Mouse (Mus musculus): Measurements from ENCODE around the gene Tcfl5.

DNA sequence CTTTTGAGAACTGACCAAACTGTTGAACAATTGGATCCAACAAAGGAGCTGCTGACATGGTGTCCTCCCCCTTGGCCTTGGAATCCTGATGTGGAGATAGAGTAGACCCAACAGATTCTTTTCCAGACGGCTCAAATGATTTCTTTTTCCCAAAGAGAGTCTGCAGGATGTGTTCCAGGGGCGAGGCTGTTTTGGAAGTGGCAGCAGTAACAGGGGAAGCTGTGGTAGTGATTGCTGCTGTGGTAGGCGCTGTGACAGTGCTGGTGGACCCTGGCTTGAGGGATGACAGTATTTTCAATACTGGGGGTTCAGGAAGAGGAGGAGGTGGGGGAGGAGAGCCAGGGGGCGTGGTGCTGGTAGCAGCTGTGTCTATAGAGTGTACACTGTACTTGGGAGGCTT, 19.5 kb upstream of the Tcfl5 start:
- TF ChIP-seq CTCF (IDR thresholded peaks at IDR 0.05; ENCODE audit: control insufficient read depth, insufficient read depth, low read length) = no peak
- no peak for TF ChIP-seq POLR2A (IDR thresholded peaks at IDR 0.05; ENCODE audit: borderline replicate concordance, control insufficient read depth, low read depth, low read length)

Measured in bone marrow, adult 2 months (tissue).